Mouse (Mus musculus): ENCODE results near the gene Slc27a1.

Gene Slc27a1

GRCm38 (mm10) chr8:71588762-71589161 lies 20.1 kb downstream of the Slc27a1 start:
- DNase-seq = no peak

- peak; percentile 49 for DNase-seq
Observed at GRCm38 (mm10) chr8:71591017-71591416, 22.3 kb downstream of the Slc27a1 start.

GRCm38 (mm10) chr8:71591471-71592373 lies 23.0 kb downstream of the Slc27a1 start, which contains the start of gene Pgls:
Gene Pgls, plus strand, starts transcription at chr8:71592176.
- peak; percentile 93 for DNase-seq

DNA sequence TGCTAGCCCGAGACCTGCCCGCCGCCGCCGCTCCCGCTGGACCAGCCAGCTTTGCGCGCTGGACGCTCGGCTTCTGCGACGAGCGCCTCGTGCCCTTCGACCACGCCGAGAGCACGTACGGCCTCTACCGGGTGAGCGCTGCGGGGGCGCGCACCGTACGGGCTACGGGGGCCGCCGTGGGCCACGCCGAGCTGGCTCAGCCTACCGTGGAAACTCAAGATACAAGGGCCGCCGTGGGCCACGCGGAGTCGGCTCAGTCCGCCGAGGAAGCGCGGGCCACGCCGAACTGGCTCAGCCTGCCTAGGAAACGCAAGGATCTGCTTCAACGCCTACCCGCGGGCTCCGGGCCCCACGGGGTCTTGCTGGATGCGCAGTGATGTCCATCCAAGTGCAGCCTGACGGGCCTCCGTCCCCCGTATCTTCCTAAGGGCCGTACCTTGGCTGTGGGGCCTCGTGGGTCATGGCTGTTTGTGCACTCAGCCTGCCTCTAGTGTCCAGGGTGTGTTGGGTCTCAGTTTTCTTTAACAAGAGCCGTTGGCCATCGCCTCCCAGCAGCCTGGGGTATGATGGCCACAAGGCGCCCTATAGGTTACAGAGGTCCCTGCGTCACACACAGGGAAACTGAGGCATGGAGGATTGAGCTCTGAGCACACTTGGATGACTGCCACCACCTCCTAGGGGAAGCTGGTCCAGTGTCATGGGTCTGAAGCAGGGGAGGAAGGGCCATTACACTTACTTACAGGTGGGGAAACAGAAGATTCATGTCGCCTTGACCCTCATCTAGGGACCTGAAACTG lies 23.9 kb downstream of the Slc27a1 start:
- DNase-seq = peak; percentile 88

- no peak for DNase-seq
Observed at GRCm38 (mm10) chr8:71593556-71594323, 25.1 kb downstream of the Slc27a1 start.

DNA sequence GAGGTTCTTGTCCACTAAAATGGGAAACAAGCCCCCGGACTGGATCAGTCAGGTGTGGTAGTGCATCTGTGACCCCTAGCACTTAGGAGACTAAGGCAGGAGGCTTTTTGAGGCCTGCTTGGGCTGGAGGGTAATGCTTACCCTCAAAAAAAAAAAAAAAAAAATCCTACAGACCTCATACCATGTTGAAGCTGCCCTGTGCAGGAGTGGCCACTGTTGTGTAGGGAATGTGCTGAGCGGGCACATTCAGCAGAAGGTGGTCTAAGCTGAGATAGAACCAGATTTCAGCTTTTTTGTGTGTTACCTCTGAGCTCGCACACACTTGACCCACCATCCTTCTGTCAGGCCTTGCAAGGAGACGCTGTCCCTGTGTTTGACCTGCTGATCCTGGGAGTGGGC lies 25.6 kb downstream of the Slc27a1 start:
- no peak for DNase-seq

DNA sequence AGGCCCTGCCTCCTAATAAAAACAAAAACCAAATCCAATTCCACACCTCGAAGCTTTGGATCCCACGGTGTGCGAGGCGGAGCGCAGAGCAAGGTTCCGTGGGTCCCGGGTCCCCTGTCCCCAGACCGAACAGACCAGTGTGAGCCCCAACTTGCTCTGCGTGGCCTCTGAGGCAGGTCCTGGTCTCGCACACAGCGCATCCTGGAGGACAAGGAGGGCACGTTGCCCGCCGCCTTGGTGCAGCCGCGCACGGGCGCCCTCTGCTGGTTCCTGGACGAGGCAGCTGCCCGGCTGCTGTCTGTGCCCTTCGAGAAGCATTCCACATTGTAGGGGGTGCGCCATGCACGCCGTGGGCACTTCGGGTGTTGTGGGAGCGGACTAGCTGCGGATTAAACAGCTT lies 27.2 kb downstream of the Slc27a1 start:
- DNase-seq = peak; percentile 99

GRCm38 (mm10) chr8:71596384-71596783 lies 27.7 kb downstream of the Slc27a1 start:
- no peak for DNase-seq

- DNase-seq = peak; percentile 44
Observed at GRCm38 (mm10) chr8:71596798-71597197, 28.1 kb downstream of the Slc27a1 start.

- DNase-seq = no peak
Observed at GRCm38 (mm10) chr8:71597451-71597850, 28.8 kb downstream of the Slc27a1 start, which contains the start of gene Fam129c. Gene Fam129c, plus strand, starts transcription at chr8:71597648.

GRCm38 (mm10) chr8:71598375-71598774 lies 29.7 kb downstream of the Slc27a1 start:
- no peak for DNase-seq

DNA sequence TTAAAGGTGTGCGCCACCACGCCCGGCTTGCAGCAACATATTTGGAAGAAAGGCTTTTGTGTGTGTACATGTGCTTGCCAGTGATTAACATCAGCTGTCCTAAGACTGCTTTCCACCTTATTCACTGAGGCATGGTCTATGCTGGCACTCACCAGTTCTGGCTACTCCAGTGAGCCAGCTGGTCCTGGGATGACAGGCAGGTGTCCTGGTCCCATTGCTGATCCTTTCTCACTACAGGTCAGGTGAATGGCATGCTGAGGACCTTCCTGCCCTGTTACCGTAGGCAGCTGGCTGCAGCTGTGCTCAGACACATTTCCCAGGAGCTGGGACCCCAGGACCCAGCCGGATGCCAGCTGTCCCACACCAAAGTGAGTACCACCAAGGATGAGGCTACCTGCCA lies 30.2 kb downstream of the Slc27a1 start:
- no peak for DNase-seq

DNA sequence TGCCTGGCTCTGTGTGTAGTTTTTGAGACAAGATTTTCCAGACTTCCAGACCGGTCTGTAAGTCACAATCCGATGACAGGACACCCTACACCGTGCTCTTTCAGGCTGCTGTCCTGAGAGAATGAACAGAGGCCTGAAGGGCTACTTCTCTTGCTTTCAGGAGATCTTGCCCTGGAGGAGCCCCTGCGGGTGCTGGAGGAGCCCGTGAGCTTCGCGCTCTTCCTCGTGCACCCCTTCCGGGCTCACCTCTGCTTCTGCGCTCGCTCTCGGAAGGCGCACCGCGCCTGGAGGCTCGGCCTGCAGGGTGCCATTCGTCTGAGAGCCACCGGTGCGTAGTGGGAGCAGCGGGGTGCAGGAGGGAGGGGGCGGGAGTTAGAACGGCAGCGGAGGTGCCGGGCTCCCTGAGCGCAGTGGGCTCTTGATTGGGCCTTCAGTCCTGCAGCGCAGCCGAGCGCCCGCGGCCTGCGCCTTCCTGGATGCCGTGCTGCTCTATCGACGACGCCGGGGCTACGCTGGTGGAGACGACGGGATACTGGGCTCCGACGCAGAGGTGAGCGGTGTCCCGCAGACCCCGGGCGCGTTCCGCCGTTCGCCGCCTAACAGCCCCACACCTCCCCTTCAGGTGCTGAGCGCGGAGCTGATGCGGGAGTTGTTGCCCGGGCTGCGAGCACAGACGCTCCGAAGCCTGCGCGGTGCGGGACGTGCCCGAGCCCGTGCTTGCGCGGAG lies 33.4 kb downstream of the Slc27a1 start:
- DNase-seq = peak; percentile 76

DNA sequence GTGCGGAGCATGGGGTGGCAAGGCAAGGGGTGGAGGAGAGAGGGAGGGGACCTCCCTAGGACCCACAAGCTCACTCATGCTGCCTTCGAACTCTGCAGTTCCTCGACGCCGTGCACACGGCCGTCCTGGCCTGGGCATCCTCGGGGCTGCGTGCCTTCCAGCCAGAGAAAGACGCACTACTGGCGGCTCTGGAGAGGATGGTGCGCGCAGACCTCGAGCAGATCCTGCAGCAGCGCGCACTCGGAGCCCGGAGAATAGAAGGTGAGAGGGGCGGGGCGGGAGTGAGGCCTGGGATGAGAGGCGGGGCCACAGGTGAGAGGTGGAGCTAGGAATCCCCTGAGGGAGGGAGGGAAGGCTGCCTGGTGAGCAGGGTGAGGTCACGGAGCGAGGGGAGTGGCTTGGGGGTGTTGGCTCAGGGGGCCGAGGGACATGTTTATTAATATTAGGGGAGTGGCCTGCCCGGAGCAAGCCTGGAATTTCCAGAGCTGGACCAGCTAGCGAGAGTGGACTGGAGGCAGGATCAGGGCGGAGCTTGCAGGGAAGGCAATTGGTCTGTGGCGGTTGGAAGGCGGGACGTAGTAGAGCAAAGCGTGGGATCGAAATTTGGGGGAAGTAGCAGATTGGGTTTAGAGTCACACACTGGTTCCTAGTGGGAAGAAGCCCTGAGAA lies 34.1 kb downstream of the Slc27a1 start:
- peak; percentile 51 for DNase-seq

DNA sequence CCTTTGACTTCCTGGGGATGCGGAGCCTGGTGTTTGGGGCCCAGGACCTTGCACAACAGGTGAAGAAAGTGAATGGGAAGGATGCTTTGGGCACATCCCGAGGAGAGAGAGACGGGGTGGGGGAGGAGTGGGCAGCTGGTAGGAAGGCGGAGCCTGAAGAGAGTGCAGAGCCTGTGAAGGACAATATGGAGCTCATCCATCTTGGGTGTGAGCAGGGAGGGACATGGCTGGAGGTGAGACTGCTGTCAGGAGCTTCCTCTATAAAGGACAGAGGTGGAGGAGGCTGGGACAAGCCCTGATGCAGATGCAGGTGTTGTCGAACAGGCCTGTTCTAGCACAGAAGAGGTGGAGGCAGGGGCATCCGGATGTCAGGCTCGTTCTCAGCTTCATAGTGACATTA lies 35.3 kb downstream of the Slc27a1 start:
- DNase-seq = no peak

DNA sequence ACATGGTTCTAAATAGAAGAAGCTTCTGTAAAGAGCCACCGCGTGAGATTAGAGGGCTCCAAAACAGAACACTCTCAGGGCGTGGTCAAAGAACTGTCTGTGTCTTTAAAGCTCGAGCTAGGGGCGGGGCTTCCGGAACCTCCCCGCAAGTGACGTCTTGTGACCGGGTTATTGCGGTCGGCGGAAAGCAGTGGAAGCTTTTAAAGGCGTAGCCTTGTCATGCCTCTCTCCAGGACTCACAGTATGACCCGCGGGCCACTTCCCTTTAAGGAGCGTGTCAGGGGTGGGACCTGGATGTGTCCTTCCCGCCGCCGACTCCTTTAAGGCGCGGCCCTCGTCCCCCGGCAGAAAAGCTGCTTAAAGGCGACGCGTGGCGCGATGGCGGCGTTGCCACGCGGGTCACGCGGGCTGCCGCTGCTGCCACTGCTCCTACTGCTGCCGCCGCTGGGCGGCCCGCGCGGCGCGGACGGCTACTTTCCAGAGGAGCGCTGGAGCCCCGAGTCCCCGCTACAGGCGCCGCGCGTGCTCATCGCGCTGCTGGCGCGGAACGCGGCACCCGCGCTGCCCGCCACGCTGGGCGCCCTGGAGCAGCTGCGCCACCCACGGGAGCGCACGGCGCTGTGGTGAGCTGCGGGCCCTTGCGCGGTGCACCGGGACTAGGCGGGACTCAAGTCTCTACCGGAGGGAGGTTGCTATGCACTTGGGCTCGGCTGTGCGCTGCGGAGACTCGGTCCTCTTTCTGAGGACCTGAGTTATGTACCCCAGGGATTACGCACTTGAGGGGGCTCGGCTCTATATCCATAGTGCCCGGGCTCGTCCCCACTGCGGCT lies 42.4 kb downstream of the Slc27a1 start, which contains the start of gene Colgalt1:
TSS of gene Colgalt1 (plus strand) at position 177 of the 830 bp plus-strand sequence.
- DNase-seq = peak; percentile 97

- no peak for DNase-seq
Observed at GRCm38 (mm10) chr8:71612141-71612540, 43.5 kb downstream of the Slc27a1 start.

DNA sequence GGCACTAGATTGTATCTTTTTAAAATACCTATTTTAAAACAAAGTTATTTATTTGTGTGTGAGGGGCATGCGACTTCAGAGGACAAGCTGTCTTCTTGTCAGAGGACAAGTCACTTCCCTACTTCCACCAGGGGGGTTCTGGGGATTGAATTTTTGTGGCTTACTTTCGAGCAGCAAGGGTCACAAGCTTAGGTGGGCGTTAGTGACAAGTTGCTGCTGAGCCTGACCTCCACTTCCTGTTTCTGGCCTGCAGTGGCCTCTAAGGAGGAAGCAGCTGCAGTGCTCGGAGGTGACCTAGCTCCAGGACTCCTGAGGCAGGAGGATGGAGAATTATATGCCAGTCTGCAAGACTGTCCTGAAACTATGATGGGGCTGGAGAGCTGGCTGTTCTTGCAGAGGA lies 44.7 kb downstream of the Slc27a1 start:
- DNase-seq = no peak

DNA sequence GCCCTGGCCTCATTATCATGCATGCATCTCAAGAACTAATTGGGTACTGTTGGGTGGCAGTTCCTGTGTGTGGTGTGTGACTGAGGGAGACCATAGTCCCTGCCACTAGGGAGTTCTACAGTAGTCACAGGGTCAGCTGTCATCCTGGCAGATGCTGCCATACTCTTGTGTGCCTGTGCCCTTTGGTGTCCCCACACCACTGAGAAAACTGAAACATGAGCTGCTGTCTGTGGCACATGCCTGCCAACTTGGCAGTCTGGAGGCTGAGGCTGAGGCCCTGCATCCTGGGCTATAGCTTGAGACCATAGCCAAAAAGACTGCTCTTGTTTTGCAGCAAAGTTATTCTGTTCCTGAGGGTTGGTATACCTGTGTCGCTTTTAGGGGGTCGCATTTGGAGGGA lies 51.1 kb downstream of the Slc27a1 start:
- DNase-seq = no peak

DNA sequence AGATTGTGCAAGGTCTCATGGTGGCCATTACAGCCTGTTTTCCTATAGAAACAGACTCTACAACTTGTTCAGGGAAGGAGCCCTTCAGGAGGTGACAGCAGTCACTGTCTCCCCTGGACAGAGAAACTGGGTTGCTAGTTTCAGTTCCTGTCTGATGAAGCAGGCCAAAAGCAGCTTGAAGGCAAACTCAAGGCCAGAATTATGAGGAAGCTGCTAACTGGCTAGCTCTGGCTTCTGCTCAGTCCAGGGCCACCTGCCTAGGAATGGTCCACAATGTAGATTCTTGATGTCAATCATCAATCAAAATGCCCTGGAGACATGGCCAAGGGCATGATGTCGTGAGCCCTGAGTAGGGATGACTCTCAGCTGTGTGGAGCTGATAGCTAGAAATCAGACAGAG lies 56.4 kb downstream of the Slc27a1 start:
- DNase-seq = no peak

DNA sequence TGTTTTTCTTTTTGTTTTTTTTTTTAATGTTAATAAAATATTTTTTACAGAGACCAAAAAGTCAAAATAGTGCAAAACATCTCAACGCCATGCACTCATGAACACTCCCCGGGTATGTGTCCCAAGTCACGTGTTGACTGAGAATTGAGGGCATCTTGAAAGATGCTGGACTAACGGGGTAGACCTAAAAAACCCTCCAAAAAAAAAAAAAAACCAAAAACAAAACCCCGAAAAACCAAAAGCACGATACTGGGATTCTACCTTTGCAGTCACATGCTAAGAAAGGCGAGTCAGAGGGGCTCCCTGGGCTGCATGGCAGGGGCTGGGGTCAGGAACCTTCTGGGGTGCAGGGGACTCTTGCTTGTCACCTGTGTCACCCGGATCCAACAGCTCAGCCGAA lies 58.1 kb downstream of the Slc27a1 start:
- DNase-seq = no peak

Data from thymus, postnatal 4 days (tissue).